In genomic region chr17:86329273-86330075, GRCm38 (mm10) we compare ENCODE assay signal across 9 mouse cellular contexts.
A peak's percentile ranks its signal among the peaks of the same experiment; 100 is the strongest.
DNase-seq lines count a peak whose midpoint lies in the region; ATAC-seq and TF ChIP-seq lines count a peak whose summit lies in the region.
"Had no signal": no experiment of that assay in that cellular context is flagged by ENCODE, and none has a peak within 500 bp of the region (broad histone marks: within the 10 kb centered on the region; RNA-seq: fewer than 3 reads in every experiment).

No protein-coding gene starts in this region.

- H3K36me3 ChIP-seq in limb, embryonic 12.5 days, result no peaks in the 10 kb centered on the region

- WGBS in limb, embryonic 12.5 days, result 13% methylated on average over 16 of the region's 16 CpGs
- WGBS in olfactory bulb, adult 2 months, result 36% methylated on average over 16 of the region's 16 CpGs

- peak overlapping the region; percentile 34 for H3K27ac ChIP-seq in embryonic fibroblast, embryonic 13.5 days (ENCODE audit: insufficient read depth, low read length)
- H3K27ac ChIP-seq in limb, embryonic 12.5 days, result peak overlapping the region; percentile 14; the same call in 1 of the 2 replicates
- H3K27ac ChIP-seq in olfactory bulb, adult 2 months (ENCODE audit: insufficient read depth, low read depth, low read length), result peak overlapping the region; percentile 85

- H3K4me2 ChIP-seq in limb, embryonic 12.5 days, result peak overlapping the region; percentile 48

- 0 out of 2 replicates have a peak overlapping the region, but pooled peaks have one; percentile 19 for H3K4me3 ChIP-seq in embryonic fibroblast, embryonic 13.5 days (ENCODE audit: insufficient read depth, low read length)
- H3K4me3 ChIP-seq in limb, embryonic 12.5 days (replicated peaks), result 0 out of 2 replicates have a peak overlapping the region, but pooled peaks have one; percentile 3
- H3K4me3 ChIP-seq in olfactory bulb, adult 2 months (ENCODE audit: insufficient read depth, low read depth, low read length), result no peak overlapping the region

- no peaks in the 10 kb centered on the region for H3K9me3 ChIP-seq in limb, embryonic 12.5 days

- no peak for TF ChIP-seq CTCF in embryonic fibroblast, embryonic 13.5 days (IDR thresholded peaks at IDR 0.05; ENCODE audit: borderline replicate concordance, insufficient read depth, low read length)
- TF ChIP-seq CTCF in olfactory bulb, adult 2 months (IDR thresholded peaks at IDR 0.05; ENCODE audit: insufficient read depth, low read depth, low read length), result no peak

- peaks cover 19% of the 10 kb centered on the region for H3K4me1 ChIP-seq in embryonic fibroblast, embryonic 13.5 days (ENCODE audit: control insufficient read depth, insufficient read depth, low read length)
- peaks cover 49% of the 10 kb centered on the region for H3K4me1 ChIP-seq in limb, embryonic 12.5 days (replicated peaks)
- peaks cover 55% of the 10 kb centered on the region for H3K4me1 ChIP-seq in olfactory bulb, adult 2 months (ENCODE audit: control insufficient read depth, insufficient read depth, low read length)

- no peak overlapping the region for H3K9ac ChIP-seq in limb, embryonic 12.5 days (replicated peaks)

- H3K27me3 ChIP-seq in limb, embryonic 12.5 days, result no peaks in the 10 kb centered on the region

- peak; percentile 28; the same call in 1 of the 2 replicates for ATAC-seq in limb, embryonic 12.5 days (ENCODE audit: insufficient number of reproducible peaks, insufficient read depth, low FRiP score, low TSS enrichment, low read depth)
- ATAC-seq in megakaryocyte, adult 5-6 weeks (ENCODE audit: poor library complexity, severe bottlenecking), result no peak

- DNase-seq in kidney, postnatal 10 days, result peak; percentile 31
- DNase-seq in kidney, postnatal 14 days, result no peak
- no peak for DNase-seq in ovary, adult 18-20 months (ENCODE audit: low spot score)
- DNase-seq in cerebellum, postnatal 4 days (ENCODE audit: low spot score in 2 of 2), result no peak
- DNase-seq: kidney, postnatal 4 days had no signal

- no peak for TF ChIP-seq POLR2A in embryonic fibroblast, embryonic 13.5 days (IDR thresholded peaks at IDR 0.05; ENCODE audit: low read depth, low read length)
- no peak for TF ChIP-seq POLR2A in olfactory bulb, adult 2 months (IDR thresholded peaks at IDR 0.05; ENCODE audit: insufficient read depth, low read depth, low read length)

Comparison
In these comparisons a context has a peak if more than half of its experiments do, and no peak if none do; other contexts are left out.
1. H3K27ac ChIP-seq: peak in every context shown above with its lines; median percentile 85 in olfactory bulb, adult 2 months; 34 in embryonic fibroblast, embryonic 13.5 days; 14 in limb, embryonic 12.5 days.